Mouse (Mus musculus) heart, postnatal 0 days (tissue): ENCODE measurements around the gene Agr2. TPM values are rescaled to one million over a fixed set of nuclear protein-coding genes. Genes with fewer than 3 reads are reported as not detected.

Experiments used
- ATAC-seq: fragments of 200-750 bp; cut with Nextera tagmentation; 2 replicates; pipeline ENCODE4 v1.8.0; 2017; ENCODE audit warnings: low read depth, moderate number of reproducible peaks, moderate library complexity; ENCODE audit not compliant: insufficient read depth
- DNase-seq: peaks from one replicate; pipeline ENCODE4 v3.0.0-alpha.2; 2016; ENCODE audit warnings: low spot score
- H3K27ac ChIP-seq: fragments of 300-500 bp; sonication (generic); 2 replicates; pipeline ENCODE4 v1.5.1; 2014; ENCODE audit warnings: low read depth, mild to moderate bottlenecking
- H3K27me3 ChIP-seq: fragments of 300-500 bp; sonication (generic); 2 replicates; pipeline ENCODE4 v1.6.1; 2014; ENCODE audit warnings: low read length, mixed read lengths; ENCODE audit not compliant: control insufficient read depth, insufficient read depth
- H3K36me3 ChIP-seq: fragments of 300-500 bp; sonication (generic); replicated peaks from 2 replicates; pipeline ENCODE4 v1.6.1; 2014; ENCODE audit warnings: low read length, mixed read lengths; ENCODE audit not compliant: control insufficient read depth, insufficient read depth
- H3K4me1 ChIP-seq: fragments of 300-500 bp; sonication (generic); 2 replicates; pipeline ENCODE4 v1.6.1; 2014; ENCODE audit warnings: antibody characterized with exemption; ENCODE audit not compliant: control insufficient read depth, insufficient read depth
- H3K4me2 ChIP-seq: fragments of 300-500 bp; sonication (generic); 2 replicates; pipeline ENCODE4 v1.6.1; 2014; ENCODE audit warnings: low read depth, mild to moderate bottlenecking, low read length, moderate library complexity
- H3K4me3 ChIP-seq: fragments of 300-500 bp; sonication (generic); 2 replicates; pipeline ENCODE4 v1.5.1; 2014; ENCODE audit warnings: low read depth, low read length
- H3K9ac ChIP-seq: fragments of 300-500 bp; sonication (generic); replicated peaks from 2 replicates; pipeline ENCODE4 v1.6.1; 2014; ENCODE audit warnings: low read depth, low read length, mixed read lengths
- H3K9me3 ChIP-seq: fragments of 300-500 bp; sonication (generic); replicated peaks from 2 replicates; pipeline ENCODE4 v1.6.1; 2016; ENCODE audit warnings: low read length; ENCODE audit not compliant: control insufficient read depth
- CTCF ChIP-seq: IDR thresholded peaks from 2 replicates; pipeline ENCODE4 v1.5.1; 2016; ENCODE audit warnings: antibody characterized with exemption, control low read depth, low read depth
- EP300 ChIP-seq: IDR thresholded peaks from 2 replicates; pipeline ENCODE4 v1.6.1; 2016; ENCODE audit warnings: antibody characterized with exemption, low read depth
- WGBS: fragments of 180-500 bp; shearing (Covaris S2); extraction: QIAGEN DNeasy Blood & Tissue Kit; methylation state at CpG from one replicate; pipeline ENCODE4 v1.1.7; 2014; 5-methylcytosine and 5-hydroxymethylcytosine counted together
- polyA plus RNA-seq: library from polyadenylated mRNA; unstranded; fragments of >200 nt; fragmentation: Nextera tagmentation; extraction: Ambion mirVana; gene quantifications from 2 replicates; pipeline ENCODE4 v1.2.1, GENCODE M21; 2015
- total RNA-seq: library from RNA; depleted of rRNA; stranded (reverse); fragments of >200 nt; gene quantifications from 2 replicates; pipeline ENCODE4 v1.2.3, GENCODE M21; 2014; ENCODE audit warnings: low replicate concordance

Agr2 gene
- total and polyA plus RNA-seq, 2 experiments from 2014 or later, result not detected

DNA sequence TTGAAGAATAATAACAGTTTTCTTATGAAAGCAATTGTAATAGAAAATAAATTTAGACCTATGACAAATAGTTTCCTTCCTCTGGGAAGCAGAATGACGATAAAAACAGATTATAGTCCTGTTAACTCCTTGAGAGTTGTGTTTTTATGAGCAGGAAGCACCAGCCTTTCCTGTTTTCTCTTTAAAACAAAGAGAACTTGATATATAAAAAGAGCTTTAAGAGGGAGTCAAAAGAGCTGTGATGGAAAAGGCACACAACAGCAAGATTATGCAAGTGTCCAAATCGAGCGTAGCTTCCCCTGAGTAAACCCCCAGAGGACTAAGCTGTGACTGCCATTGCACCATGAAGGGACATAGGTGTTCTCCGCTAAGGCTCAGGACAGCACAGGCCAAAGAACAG lies 39.7 kb downstream of the Agr2 start:
- H3K4me2 ChIP-seq, result no peak overlapping the region
- 54% methylated on average over 4 of the region's 4 CpGs for WGBS
- ATAC-seq (peak; percentile 49; the same call in 1 of the 2 replicates), DNase-seq (peak; percentile 56)
- H3K4me3 ChIP-seq, result no peak overlapping the region
- H3K9me3 ChIP-seq, result no peaks in the 10 kb centered on the region
- no peaks in the 10 kb centered on the region for H3K36me3 ChIP-seq
- no peaks in the 10 kb centered on the region for H3K27me3 ChIP-seq
- no peak overlapping the region for H3K9ac ChIP-seq
- TF ChIP-seq EP300 (0 out of 2 replicates have a peak, but pooled peaks have one; percentile 59), CTCF (no peak)
- peak overlapping the region; percentile 81 for H3K27ac ChIP-seq
- H3K4me1 ChIP-seq, result peaks cover 6% of the 10 kb centered on the region; the same call in 1 of the 2 replicates

DNA sequence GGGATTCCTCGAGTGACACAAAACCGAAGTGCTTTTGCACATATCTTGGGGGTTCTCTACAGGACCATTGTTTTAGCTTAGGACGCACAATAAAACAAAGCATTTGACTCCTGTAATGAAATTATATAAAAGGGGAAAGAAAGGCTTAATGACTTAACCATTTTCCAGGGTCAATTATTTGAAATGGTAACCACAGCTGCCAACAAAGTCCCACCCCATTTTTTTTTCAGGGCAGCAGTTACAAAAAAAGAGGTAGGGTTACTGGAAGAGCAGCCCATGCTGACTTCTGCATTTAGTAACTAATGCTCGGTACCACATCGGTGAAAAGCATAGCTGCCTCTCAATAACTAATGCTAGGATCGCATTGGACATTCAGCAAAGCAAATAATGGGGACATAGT lies 42.8 kb downstream of the Agr2 start:
- ATAC-seq (no peak), DNase-seq (no peak)
- Histone ChIP-seq H3K36me3 (no peaks in the 10 kb centered on the region), H3K9me3 (no peaks in the 10 kb centered on the region), H3K27ac (no peak overlapping the region), H3K4me3 (no peak overlapping the region), H3K4me2 (no peak overlapping the region), H3K4me1 (peaks cover 11% of the 10 kb centered on the region; the same call in 1 of the 2 replicates), H3K27me3 (no peaks in the 10 kb centered on the region), H3K9ac (no peak overlapping the region)
- 82% methylated on average over 6 of the region's 6 CpGs for WGBS
- TF ChIP-seq CTCF, result no peak
- no peak for TF ChIP-seq EP300

DNA sequence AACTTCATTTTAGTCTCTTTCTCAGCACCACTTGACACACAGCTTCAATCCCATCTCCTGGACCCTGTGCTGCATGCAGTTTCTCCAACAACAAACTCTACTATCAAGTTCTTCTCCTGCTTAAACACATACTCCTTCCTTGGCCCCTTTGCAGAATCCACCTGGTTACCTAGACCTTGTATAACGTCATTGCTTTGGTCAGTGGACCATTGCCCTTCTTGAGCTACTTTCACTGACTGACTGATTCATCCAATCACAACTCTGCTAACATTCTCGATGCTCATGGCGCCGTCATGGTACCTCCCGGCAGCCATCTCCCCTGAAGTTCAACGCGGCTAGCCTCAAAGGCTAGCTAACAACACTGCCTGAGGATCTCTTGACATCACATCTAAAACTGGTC lies 43.4 kb downstream of the Agr2 start:
- no peaks in the 10 kb centered on the region for H3K36me3 ChIP-seq
- H3K27ac ChIP-seq, result no peak overlapping the region
- TF ChIP-seq EP300 (no peak), CTCF (no peak)
- H3K4me3 ChIP-seq, result no peak overlapping the region
- WGBS, result 93% methylated on average over 7 of the region's 7 CpGs
- ATAC-seq (no peak), DNase-seq (no peak)
- no peaks in the 10 kb centered on the region for H3K27me3 ChIP-seq
- H3K4me2 ChIP-seq, result no peak overlapping the region
- no peak overlapping the region for H3K9ac ChIP-seq
- no peaks in the 10 kb centered on the region for H3K9me3 ChIP-seq
- H3K4me1 ChIP-seq, result peaks cover 6% of the 10 kb centered on the region; the same call in 1 of the 2 replicates

DNA sequence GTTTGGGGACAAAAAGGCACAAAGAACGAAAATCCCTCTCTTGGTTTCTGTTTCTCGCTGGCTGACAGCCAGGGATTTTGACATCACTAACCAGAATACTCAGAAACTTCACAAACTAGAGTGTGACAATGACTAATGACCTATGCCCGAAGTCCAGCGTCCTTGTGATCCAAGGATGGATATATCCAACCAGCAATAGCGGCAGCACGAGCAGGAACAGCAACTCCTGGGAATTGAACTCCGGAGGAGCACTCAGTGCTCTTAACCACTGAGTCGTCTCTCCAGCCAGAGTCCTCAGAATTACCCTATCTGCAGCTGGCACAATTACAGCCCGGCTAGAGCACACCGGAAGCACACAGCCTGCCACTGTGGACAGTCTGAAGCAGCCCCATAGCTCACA lies 44.1 kb downstream of the Agr2 start:
- TF ChIP-seq EP300 (no peak), CTCF (no peak)
- WGBS, result 66% methylated on average over 10 of the region's 10 CpGs
- no peaks in the 10 kb centered on the region for H3K36me3 ChIP-seq
- no peak overlapping the region for H3K4me2 ChIP-seq
- ATAC-seq (no peak), DNase-seq (no peak)
- H3K4me3 ChIP-seq, result no peak overlapping the region
- H3K9me3 ChIP-seq, result no peaks in the 10 kb centered on the region
- H3K9ac ChIP-seq, result no peak overlapping the region
- peaks cover 5% of the 10 kb centered on the region; the same call in 1 of the 2 replicates for H3K4me1 ChIP-seq
- H3K27ac ChIP-seq, result no peak overlapping the region; the same call in 1 of the 2 replicates
- H3K27me3 ChIP-seq, result no peaks in the 10 kb centered on the region

DNA sequence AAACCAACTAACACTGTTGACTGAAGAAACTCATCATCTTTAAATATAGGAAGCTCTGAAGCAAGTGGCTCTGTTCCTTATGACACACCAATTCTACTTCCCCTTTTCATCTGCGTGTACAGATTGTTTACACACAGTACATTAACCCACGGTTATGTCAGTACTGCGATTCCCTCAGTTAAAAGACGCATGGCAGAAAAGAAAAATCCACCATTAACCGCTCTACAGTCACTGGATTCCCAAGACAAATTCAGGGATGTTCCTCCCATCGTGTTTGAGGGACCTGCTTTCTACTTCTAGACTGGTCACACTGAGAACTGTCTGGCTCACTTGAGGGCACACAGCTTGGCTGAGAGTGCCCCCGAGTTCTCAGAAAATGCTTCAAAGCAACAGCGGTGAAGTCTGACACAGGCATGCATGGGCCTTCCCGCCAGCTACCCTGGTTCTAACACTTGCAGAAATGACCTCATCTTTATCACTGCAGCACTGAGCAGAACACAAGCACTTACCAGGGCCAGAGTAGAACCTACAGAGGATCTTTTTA lies 46.9 kb downstream of the Agr2 start:
- Histone ChIP-seq H3K36me3 (no peaks in the 10 kb centered on the region), H3K9ac (no peak overlapping the region), H3K4me3 (no peak overlapping the region), H3K27ac (no peak overlapping the region), H3K27me3 (no peaks in the 10 kb centered on the region), H3K4me1 (0 out of 2 replicates have a peak, but pooled peaks cover 5% of the 10 kb centered on the region), H3K9me3 (no peaks in the 10 kb centered on the region), H3K4me2 (peak overlapping the region; percentile 92)
- 49% methylated on average over 9 of the region's 9 CpGs for WGBS
- no peak for DNase-seq
- no peak for TF ChIP-seq CTCF
- no peak for TF ChIP-seq EP300
- no peak for ATAC-seq
